Mouse (Mus musculus): ENCODE measurements around the gene Hoxb5. TPM values are rescaled to one million over a fixed set of nuclear protein-coding genes. Genes with fewer than 3 reads are reported as not detected.

The Hoxb5 gene
- polyA plus RNA-seq, 1 experiment from 2014 or later: 0.38 TPM

DNA sequence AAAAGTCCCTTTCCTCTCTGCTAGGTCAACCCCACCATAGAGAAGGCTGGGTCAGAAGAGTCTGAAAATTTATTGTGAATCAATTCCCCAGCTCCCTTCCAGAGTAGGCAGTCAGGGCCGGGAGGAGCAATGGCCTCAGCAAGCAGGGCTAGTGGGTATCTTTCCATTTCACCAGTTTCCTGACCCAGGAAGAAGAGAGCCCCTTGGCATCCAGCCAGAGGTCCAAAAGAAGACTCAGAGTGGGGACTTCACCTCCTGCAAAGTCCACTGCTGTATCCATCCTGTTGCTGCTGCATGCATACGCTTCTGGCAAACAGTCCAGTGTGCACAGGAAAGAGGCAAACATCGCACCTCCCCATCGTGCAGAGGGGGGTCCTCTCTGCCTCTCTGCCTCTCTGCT is 27.2 kb upstream of the Hoxb5 start:
- WGBS: 8% methylated on average over 4 of the region's 4 CpGs
- Histone ChIP-seq H3K4me1 (no peaks in the 10 kb centered on the region; the same call in 1 of the 2 replicates), H3K4me3 (no peak overlapping the region), H3K9me3 (no peaks in the 10 kb centered on the region), H3K27ac (no peak overlapping the region), H3K36me3 (no peaks in the 10 kb centered on the region), H3K27me3 (peaks cover 97% of the 10 kb centered on the region), H3K9ac (no peak overlapping the region), H3K4me2 (replicated peaks) (no peak overlapping the region)
- ATAC-seq (ENCODE audit: insufficient number of reproducible peaks, insufficient read depth, low FRiP score, low TSS enrichment): no peak

DNA sequence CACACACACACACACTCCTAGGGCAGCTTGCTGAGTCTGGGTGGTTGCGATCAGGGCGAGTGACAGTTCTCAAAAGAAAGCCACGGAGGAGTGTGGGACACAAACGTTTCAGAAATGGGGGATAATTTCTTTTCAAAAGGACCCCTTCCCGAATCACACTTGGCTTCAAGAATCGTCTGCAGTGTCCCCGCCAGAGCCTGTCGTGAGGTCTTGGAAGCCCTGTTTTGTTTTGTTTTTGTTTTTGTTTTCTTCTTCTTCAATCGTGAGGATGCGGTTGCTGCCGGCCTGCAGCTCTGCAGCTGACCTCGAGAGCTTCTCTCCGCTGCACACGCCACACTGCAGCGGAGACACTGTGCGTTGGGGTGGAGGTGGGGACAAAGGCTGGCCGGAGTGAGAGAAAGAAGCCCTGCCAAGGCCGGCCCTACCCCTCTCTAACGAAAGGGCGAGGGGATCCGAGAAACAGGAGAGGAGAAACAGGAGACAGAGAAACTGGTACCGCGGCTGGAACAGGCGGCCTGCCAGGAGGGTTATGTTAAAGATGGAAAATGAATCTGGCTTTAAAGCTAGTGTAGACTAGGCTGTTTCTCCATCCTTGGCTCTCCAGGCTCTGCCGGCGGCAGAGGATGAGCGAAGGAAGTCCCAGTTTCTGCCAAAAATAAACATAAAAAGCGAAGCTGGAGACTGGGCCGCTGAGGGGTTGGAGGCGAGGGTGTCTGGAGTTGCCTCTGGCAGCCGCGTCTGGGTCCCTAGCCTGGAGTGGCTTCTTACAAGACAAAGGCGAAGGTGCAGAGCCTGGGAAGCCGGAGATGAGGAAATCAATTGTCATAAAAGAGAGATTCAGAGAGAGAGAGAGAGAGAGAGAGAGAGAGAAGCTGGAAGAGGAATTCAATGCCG is 25.7 kb upstream of the Hoxb5 start:
- WGBS: 1% methylated on average over 35 of the region's 35 CpGs
- no peak for ATAC-seq (ENCODE audit: insufficient number of reproducible peaks, insufficient read depth, low FRiP score, low TSS enrichment)
- Histone ChIP-seq H3K4me2 (replicated peaks) (no peak overlapping the region), H3K27ac (no peak overlapping the region), H3K27me3 (peaks cover 96% of the 10 kb centered on the region), H3K4me1 (no peaks in the 10 kb centered on the region; the same call in 1 of the 2 replicates), H3K36me3 (no peaks in the 10 kb centered on the region), H3K9ac (no peak overlapping the region), H3K9me3 (no peaks in the 10 kb centered on the region), H3K4me3 (no peak overlapping the region)

DNA sequence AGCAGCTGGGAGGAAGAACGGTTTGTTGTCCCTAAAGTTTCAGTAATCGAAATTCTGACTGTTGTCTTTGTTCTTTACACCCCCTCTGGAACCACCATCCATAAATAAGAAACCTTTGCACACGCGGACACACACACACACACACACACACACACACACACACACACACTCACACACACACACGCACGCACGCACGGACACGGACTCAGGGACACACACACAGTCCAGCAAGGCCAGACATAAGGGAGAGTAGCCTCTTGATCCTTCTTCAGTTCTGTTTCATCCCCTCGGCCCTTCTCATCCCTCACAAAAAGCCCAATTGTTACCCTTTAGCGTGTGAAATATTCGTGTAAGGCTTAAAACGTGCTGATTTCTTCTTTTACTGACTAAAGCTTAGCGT is 24.8 kb upstream of the Hoxb5 start:
- no peaks in the 10 kb centered on the region for H3K4me1 ChIP-seq
- WGBS: 14% methylated on average over 14 of the region's 14 CpGs
- no peak for ATAC-seq (ENCODE audit: insufficient number of reproducible peaks, insufficient read depth, low FRiP score, low TSS enrichment)
- no peaks in the 10 kb centered on the region for H3K36me3 ChIP-seq
- no peak overlapping the region for H3K4me3 ChIP-seq
- H3K9ac ChIP-seq: no peak overlapping the region
- H3K4me2 ChIP-seq (replicated peaks): no peak overlapping the region
- no peaks in the 10 kb centered on the region for H3K9me3 ChIP-seq
- peaks cover 96% of the 10 kb centered on the region for H3K27me3 ChIP-seq
- no peak overlapping the region for H3K27ac ChIP-seq

DNA sequence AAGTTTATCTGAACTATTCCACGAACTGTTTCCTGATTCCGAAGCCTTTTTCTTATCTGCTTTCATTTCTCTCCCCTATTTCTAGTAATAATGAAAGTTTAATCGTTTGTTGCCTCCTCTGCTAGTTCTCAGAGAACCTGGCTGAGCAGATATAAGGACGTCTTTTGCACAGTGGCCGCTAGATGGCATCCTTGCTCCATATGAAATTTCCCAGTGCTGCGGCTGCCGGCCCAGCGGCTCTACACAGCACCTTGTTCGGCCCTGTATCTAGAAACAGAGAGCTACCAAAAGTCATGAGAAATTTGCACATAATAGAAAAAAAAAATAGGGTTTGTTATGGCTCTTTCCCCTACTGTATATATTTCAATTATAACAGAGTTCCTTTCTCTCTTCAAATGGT is 24.4 kb upstream of the Hoxb5 start:
- no peak overlapping the region for H3K4me3 ChIP-seq
- no peaks in the 10 kb centered on the region for H3K4me1 ChIP-seq
- no peak overlapping the region for H3K27ac ChIP-seq
- no peak overlapping the region for H3K4me2 ChIP-seq (replicated peaks)
- WGBS: under 1% methylated on average over 9 of the region's 9 CpGs
- H3K9ac ChIP-seq: no peak overlapping the region
- H3K36me3 ChIP-seq: no peaks in the 10 kb centered on the region
- H3K27me3 ChIP-seq: peaks cover 96% of the 10 kb centered on the region
- ATAC-seq (ENCODE audit: insufficient number of reproducible peaks, insufficient read depth, low FRiP score, low TSS enrichment): no peak
- no peaks in the 10 kb centered on the region for H3K9me3 ChIP-seq

DNA sequence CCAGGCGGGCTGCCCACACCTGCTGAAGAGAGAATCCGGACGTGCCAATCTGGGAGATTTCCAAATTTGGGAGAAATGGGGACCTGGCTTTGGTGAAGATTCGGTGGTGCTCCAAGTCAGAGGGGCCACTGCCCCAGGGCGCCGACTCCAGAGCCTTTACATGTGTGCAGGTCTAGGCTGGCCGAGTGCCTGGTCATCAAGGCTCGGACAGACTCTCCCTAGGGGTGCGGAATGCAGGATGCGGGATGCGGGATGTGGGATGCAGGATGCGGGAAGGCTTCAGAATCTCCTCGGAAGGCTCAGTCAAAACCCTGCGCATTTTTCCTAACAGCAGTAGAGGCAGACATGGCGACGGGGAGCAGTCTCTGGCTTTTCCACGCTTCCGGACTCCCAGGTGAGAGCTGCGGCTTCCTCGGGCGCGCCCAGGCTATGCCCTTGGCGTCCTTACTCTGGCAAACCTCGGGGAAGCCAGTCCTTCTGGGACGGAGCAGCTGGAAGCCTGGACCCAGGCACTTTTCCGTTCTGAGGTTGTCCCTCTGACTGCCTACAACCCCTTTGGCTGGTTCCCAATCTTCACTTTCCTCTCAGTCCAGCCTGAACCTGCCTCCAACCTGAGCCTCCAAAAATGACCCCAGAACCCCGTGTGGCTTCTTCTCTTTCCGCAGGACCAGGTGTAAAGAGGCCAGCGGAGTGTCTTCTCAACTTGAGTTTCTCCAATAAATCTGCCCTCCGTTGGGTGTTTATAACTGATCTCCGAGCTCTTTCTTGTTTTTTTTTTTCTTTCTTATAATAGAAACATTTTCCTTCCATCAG is 23.5 kb upstream of the Hoxb5 start:
- 2% methylated on average over 31 of the region's 31 CpGs for WGBS
- no peaks in the 10 kb centered on the region for H3K36me3 ChIP-seq
- 0 out of 2 replicates have a peak, but pooled peaks cover 3% of the 10 kb centered on the region for H3K4me1 ChIP-seq
- H3K27me3 ChIP-seq: peaks cover 96% of the 10 kb centered on the region
- H3K4me3 ChIP-seq: no peak overlapping the region
- no peak for ATAC-seq (ENCODE audit: insufficient number of reproducible peaks, insufficient read depth, low FRiP score, low TSS enrichment)
- no peak overlapping the region for H3K4me2 ChIP-seq (replicated peaks)
- no peaks in the 10 kb centered on the region for H3K9me3 ChIP-seq
- no peak overlapping the region for H3K27ac ChIP-seq
- H3K9ac ChIP-seq: no peak overlapping the region

DNA sequence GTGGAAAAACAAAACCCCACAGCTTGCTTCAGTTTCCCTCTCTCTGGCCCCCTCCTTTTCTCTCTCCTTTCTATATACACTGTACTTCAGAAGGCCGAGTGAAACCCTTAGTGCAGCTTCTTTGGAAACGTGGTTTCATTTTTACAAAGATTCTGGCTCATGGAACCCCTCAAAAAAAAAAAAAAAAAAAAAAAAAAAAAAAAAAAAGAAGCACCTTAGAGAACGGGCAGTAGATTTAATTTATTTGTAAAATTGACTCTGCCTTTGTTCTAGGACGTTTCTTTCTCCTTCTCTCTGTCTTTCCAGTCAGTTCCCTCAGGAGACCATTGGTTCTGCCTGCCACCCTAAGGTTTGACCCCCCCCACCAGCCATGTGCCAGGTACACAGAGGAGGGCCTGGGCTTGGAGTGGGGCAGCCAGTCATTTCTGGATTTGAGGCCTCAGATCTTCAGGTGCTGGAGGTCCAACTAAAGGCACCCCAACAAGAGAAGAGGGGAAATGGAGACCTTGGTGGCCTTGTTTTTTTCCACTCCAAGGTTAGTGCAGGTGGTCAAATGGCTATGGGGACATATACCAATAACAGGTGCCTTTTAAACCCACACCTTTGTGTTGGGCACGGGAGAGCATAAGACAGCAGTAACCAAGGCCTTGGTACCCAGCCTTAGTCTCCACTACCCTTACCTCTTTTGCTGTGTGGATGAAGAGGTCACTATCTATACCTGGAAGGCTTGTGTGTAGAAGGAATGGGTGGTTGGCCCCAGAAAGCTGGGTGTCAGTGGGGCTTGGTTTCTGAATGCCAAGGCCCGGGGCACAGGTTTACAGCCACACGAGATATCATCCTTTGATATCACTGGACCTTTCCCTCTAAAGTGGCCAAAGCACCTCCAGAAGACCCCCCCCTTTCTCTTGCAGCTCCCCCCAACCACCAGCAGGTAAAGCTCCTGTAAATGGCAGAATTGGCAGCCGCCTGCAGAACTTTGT is 22.4 kb upstream of the Hoxb5 start:
- Histone ChIP-seq H3K4me1 (0 out of 2 replicates have a peak, but pooled peaks cover 3% of the 10 kb centered on the region), H3K27me3 (peaks cover 96% of the 10 kb centered on the region), H3K4me3 (no peak overlapping the region), H3K27ac (no peak overlapping the region), H3K36me3 (no peaks in the 10 kb centered on the region), H3K9me3 (no peaks in the 10 kb centered on the region), H3K9ac (no peak overlapping the region), H3K4me2 (replicated peaks) (no peak overlapping the region)
- no peak for ATAC-seq (ENCODE audit: insufficient number of reproducible peaks, insufficient read depth, low FRiP score, low TSS enrichment)
- 8% methylated on average over 8 of the region's 8 CpGs for WGBS

DNA sequence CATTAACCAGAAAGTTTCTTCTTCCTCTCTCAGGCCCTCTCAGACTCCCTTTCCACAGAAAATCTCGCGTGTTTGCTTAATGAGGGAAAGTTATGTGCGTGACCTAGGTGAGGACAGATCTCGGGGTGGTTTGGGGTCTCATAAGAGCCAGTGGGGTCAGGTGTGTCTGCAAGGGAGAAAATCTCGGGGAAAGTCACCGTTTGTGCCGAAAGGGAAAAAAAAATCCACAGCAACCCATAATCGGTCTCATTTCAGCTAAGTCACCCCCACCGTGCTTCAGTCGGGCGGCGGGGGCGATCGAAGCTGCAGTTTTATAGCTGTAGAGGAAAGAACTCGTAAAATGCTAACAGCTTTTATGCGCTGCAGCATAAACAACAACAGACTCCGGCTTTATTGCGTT is 21.7 kb upstream of the Hoxb5 start:
- WGBS: 4% methylated on average over 18 of the region's 18 CpGs
- Histone ChIP-seq H3K27me3 (peaks cover 96% of the 10 kb centered on the region), H3K9ac (no peak overlapping the region), H3K4me1 (0 out of 2 replicates have a peak, but pooled peaks cover 3% of the 10 kb centered on the region), H3K27ac (no peak overlapping the region), H3K4me3 (no peak overlapping the region), H3K4me2 (replicated peaks) (no peak overlapping the region), H3K9me3 (no peaks in the 10 kb centered on the region), H3K36me3 (no peaks in the 10 kb centered on the region)
- no peak for ATAC-seq (ENCODE audit: insufficient number of reproducible peaks, insufficient read depth, low FRiP score, low TSS enrichment)

DNA sequence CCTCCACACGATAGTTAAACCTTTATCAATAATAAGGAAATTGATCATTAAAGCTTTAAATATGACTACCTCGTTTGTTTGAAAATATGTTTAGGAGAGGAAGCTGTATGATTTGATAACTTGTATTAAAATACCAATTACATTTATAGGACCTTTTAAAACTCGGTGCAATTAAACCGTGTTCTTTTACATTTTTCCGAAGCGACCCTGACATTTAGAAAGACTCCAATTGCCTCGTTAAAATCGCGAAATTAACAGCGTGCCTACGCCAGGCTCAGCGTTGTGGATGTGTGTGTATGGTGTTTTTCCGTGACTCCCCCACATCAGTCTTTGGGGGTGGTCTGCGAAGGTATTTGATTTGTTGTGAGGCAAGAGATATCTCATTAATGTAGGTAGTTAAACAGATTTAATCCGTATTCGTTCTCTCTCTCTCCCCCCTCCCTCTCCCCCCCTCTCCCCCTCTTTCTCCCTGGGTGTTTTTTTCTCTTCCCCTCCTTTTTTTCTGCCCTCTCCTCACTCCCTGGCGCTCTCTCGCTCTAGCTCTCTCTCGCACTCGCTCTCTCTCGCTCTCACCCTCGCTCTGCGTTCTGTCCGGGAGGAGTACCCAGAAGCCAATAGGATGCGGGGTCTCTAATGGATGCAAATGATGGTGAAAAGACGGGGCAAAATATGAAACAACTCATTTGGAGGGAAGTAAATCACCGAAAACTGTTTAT is 21.1 kb upstream of the Hoxb5 start, which contains the start of gene Hoxb8:
Gene Hoxb8, plus strand, starts transcription at position 51 of the 716 bp plus-strand sequence.
- WGBS: 2% methylated on average over 27 of the region's 27 CpGs
- H3K4me3 ChIP-seq: no peak within 1 kb of the TSS
- ATAC-seq (ENCODE audit: insufficient number of reproducible peaks, insufficient read depth, low FRiP score, low TSS enrichment): no peak

DNA sequence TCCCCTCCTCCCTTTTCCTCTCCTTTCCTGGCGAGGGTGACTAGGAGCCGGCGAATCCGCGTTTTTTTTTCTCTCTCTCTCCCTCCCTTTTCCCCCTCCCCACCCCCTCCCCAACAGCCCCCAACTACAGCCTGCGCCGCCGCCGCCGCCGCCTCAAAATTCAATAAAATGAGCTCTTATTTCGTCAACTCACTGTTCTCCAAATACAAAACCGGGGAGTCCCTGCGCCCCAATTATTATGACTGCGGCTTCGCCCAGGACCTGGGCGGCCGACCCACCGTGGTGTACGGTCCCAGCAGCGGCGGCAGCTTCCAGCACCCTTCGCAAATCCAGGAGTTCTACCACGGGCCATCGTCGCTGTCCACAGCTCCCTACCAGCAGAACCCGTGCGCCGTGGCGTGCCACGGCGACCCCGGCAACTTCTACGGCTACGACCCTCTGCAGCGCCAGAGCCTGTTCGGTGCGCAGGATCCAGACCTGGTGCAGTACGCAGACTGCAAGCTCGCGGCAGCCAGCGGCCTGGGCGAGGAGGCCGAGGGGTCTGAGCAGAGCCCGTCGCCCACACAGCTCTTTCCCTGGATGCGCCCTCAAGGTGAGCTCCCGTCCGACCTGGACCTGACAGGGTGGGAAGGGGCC is 20.2 kb upstream of the Hoxb5 start:
- Histone ChIP-seq H3K9ac (no peak overlapping the region), H3K4me1 (0 out of 2 replicates have a peak, but pooled peaks cover 3% of the 10 kb centered on the region), H3K4me3 (no peak overlapping the region), H3K36me3 (no peaks in the 10 kb centered on the region), H3K9me3 (no peaks in the 10 kb centered on the region), H3K27ac (no peak overlapping the region), H3K27me3 (peaks cover 96% of the 10 kb centered on the region), H3K4me2 (replicated peaks) (no peak overlapping the region)
- ATAC-seq (ENCODE audit: insufficient number of reproducible peaks, insufficient read depth, low FRiP score, low TSS enrichment): no peak
- WGBS: under 1% methylated on average over 49 of the region's 49 CpGs

More for the DNA sequence above, 21.1 kb upstream of the Hoxb5 start, which contains the start of gene Hoxb8:
- H3K27me3 ChIP-seq: peaks cover 96% of the 10 kb centered on the region
- 0 out of 2 replicates have a peak, but pooled peaks cover 3% of the 10 kb centered on the region for H3K4me1 ChIP-seq
- no peaks in the 10 kb centered on the region for H3K36me3 ChIP-seq
- no peak within 1 kb of the TSS for H3K4me2 ChIP-seq (replicated peaks)
- no peaks in the 10 kb centered on the region for H3K9me3 ChIP-seq
- H3K9ac ChIP-seq: no peak within 1 kb of the TSS
- no peak within 1 kb of the TSS for H3K27ac ChIP-seq

DNA sequence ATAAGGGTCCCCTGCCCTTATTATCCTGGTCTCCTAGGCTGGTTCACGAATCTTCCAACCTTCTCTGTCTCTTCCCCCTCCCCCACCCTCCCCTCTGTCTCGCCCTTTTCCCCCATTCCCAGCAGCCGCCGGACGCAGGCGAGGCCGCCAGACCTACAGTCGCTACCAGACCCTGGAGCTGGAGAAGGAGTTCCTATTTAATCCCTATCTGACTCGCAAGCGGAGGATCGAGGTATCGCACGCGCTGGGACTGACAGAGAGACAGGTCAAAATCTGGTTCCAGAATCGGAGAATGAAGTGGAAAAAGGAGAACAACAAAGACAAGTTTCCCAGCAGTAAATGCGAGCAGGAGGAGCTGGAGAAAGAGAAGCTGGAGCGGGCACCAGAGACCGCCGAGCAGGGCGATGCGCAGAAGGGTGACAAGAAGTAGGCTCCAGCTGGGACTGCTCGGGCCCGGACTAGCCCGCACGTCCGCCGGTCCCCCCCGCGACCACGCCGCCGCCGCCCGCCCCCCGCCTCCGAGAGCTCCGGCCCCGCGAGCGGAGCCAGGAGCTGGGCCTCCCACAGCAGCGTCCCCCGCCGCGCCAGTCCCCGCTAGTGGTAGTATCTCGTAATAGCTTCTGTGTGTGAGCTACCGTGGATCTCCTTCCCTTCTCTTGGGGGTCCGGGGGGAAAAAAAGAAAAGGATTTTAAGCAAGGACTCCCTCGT is 18.9 kb upstream of the Hoxb5 start:
- Histone ChIP-seq H3K36me3 (no peaks in the 10 kb centered on the region), H3K4me3 (peak overlapping the region; percentile 21; the same call in 1 of the 2 replicates), H3K27me3 (peaks cover 97% of the 10 kb centered on the region), H3K4me1 (0 out of 2 replicates have a peak, but pooled peaks cover 3% of the 10 kb centered on the region), H3K27ac (no peak overlapping the region), H3K9me3 (no peaks in the 10 kb centered on the region), H3K9ac (no peak overlapping the region), H3K4me2 (replicated peaks) (peak overlapping the region; percentile 34; the same call in 1 of the 2 replicates)
- ATAC-seq (ENCODE audit: insufficient number of reproducible peaks, insufficient read depth, low FRiP score, low TSS enrichment): no peak
- WGBS: under 1% methylated on average over 47 of the region's 49 CpGs

All from embryonic facial prominence, embryonic 12.5 days (tissue).